Mouse (Mus musculus) 416B (cell line): ENCODE results near the gene Vipas39.
"Not testable (repeated sequence)": the region's sequence is repeated elsewhere in the genome, so short reads cannot be mapped to it uniquely, and the experiment has no call there.

Experiments
- DNase-seq: peaks from one replicate; pipeline ENCODE4 v3.0.0; 2011; ENCODE audit warnings: low read depth

Gene Vipas39

GRCm38 (mm10) chr12:87266108-87266826, at the start of gene Vipas39, which contains the start of gene Ahsa1:
Gene Vipas39, minus strand, starts transcription at chr12:87266256.
Gene Ahsa1, plus strand, starts transcription at chr12:87266479.
- peak; percentile 99 for DNase-seq

DNA sequence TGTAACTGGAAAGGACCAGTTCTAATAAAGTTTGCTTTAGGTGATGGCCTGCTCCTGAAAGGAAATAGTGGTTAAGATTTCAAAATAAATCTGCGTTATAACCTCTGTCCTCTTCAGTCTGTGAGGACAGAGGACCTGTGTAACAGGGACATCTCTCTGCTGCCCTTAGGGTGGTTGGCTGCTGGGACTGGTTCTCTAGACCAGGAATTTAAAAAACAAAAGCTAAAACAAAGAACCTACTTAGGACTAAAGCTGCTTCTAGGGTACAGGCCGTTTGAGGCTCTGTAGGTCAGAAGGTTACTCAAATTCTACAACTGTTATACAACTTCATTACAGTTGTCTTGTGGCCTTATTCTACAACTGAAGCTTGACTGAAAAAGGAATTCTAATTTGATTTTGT, 47.0 kb upstream of the Vipas39 start:
- DNase-seq, result no peak

DNA sequence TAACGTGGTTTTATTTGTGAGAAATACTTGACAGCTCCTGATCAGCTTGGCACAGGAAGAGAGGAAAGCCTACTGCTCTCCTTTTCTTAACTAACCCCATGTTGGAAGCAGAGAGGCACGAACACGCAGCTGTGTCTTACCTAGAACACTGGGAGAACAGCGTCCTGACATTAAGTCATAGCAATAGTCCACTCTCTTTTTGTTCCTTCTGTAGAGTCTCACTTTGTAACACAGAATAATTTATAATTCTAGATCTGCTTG, 40.5 kb upstream of the Vipas39 start:
- not testable (repeated sequence) for DNase-seq

- no peak for DNase-seq
Measured at GRCm38 (mm10) chr12:87305767-87306583, 39.9 kb upstream of the Vipas39 start.

GRCm38 (mm10) chr12:87301189-87301588, 35.1 kb upstream of the Vipas39 start:
- no peak for DNase-seq

GRCm38 (mm10) chr12:87300441-87300690, 34.3 kb upstream of the Vipas39 start:
- no peak for DNase-seq

GRCm38 (mm10) chr12:87299657-87300440, 33.8 kb upstream of the Vipas39 start, which contains the start of gene Ism2:
Gene Ism2, minus strand, starts transcription at chr12:87299705.
- DNase-seq, result no peak

GRCm38 (mm10) chr12:87299037-87299656, 33.1 kb upstream of the Vipas39 start:
- no peak for DNase-seq

DNA sequence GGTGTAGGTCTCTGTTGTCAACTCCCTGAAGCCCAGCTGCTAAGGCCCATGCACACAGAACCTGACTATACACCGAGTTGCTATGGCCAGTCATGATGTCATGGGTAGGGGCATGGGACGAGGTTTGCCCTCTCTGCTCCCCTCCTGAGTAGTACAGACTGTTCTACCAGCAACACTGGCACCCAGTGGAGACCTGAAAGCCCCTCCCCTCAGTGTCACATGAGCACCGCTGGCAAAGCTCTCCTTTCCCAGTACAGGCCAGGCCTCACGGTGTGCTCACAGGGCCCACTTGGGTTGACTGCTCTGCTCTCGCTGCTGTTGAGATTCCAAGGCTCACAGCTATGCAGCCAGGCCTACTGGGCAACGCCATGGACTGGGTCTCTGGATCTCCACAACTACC, 27.9 kb upstream of the Vipas39 start:
- no peak for DNase-seq

DNA sequence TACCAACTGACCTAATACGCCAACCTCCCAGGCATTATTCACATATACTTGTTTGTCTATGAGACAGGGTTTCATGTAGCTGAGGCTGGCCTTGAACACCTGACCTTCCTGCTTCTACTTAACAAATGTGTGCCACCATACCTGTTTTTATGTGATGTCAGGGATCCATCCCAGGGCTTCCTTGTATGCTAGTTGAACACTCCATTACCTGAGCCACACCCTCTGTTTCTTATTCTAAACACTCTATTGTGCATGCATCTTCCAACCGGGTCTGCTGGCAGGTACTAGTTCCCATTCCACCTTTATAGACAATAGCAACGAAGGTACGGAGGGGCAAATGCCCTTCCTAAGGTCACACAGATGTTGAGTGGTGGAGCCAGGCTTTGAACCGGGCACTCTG, 23.0 kb upstream of the Vipas39 start:
- DNase-seq, result no peak

- peak; percentile 37 for DNase-seq
Measured at GRCm38 (mm10) chr12:87284726-87285125, 18.7 kb upstream of the Vipas39 start.

- DNase-seq, result no peak
Measured at GRCm38 (mm10) chr12:87284268-87284667, 18.2 kb upstream of the Vipas39 start.

DNA sequence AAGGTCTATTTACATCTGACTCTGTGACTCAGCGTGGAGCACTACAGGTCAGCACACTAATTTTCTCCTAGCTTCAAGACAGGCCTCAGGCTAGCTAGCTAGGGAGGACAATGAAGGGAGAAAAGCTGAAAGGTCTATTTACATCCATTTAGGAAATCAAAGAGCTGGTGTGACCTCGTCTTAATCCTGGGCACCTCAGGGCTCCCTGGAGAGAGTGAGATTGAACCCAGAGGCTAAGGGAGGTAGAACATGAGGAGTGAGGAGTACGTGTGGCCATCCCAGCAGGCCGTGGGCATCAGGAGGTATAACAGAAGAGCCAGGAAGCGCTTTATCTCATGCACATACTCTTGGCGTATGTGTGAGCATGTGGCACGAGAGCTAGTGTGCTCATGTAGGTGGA, 17.6 kb upstream of the Vipas39 start:
- DNase-seq, result no peak

GRCm38 (mm10) chr12:87282743-87283142, 16.7 kb upstream of the Vipas39 start:
- no peak for DNase-seq

DNA sequence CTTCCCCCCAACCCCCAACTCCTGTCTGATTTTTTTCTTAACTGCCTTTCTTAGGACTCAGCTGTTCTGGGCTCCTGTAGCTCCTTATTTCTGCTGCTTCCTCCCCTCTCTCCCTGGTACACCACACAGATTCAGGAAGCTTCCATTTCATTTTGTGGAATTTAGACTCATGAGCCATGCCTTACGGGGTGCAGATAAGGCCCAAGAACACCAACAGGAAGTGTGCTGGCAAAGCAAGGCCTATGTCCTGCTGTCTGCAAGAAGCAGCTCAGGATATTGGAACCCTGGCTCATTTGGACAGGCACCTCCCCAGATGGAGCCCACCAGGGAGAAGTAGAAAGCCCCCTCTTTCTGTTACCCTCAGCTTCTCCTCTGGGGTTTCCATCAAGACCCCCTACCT, 15.7 kb upstream of the Vipas39 start:
- DNase-seq, result peak; percentile 45

GRCm38 (mm10) chr12:87279879-87280278, 13.8 kb upstream of the Vipas39 start:
- DNase-seq, result no peak

- no peak for DNase-seq
Measured at GRCm38 (mm10) chr12:87279350-87279749, 13.3 kb upstream of the Vipas39 start.

DNA sequence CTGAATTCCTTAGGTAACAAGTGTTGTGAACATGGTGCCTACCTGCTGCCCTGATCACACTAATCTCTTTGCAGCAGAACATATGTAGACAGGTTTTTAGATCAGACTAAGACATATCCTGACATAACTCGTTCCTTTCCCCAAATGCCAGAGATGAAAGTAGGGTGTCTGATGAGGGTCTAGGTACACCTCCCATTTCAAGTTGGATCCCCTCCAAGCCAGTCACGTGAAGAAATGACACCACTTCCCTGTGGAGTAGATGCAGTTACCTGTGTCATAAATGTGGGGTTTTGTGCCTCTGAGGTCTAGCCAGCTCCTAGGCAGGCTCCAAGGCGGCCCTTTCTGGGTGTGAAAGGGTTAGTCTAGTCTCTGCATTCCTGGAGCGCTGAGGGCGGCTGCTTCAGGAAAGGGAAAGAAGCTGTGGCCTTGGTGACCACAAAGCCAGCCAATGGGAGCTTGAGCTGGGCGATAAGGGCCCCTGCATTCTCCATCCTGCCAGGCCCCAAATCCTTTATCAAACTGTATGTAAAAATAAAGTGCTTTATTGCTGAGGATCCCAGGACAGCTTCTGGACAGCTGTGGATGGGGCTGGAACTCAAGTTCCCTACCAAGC, 12.2 kb upstream of the Vipas39 start:
- peak; percentile 71 for DNase-seq

- not testable (repeated sequence) for DNase-seq
Measured at GRCm38 (mm10) chr12:87277251-87277650, 11.2 kb upstream of the Vipas39 start.

DNA sequence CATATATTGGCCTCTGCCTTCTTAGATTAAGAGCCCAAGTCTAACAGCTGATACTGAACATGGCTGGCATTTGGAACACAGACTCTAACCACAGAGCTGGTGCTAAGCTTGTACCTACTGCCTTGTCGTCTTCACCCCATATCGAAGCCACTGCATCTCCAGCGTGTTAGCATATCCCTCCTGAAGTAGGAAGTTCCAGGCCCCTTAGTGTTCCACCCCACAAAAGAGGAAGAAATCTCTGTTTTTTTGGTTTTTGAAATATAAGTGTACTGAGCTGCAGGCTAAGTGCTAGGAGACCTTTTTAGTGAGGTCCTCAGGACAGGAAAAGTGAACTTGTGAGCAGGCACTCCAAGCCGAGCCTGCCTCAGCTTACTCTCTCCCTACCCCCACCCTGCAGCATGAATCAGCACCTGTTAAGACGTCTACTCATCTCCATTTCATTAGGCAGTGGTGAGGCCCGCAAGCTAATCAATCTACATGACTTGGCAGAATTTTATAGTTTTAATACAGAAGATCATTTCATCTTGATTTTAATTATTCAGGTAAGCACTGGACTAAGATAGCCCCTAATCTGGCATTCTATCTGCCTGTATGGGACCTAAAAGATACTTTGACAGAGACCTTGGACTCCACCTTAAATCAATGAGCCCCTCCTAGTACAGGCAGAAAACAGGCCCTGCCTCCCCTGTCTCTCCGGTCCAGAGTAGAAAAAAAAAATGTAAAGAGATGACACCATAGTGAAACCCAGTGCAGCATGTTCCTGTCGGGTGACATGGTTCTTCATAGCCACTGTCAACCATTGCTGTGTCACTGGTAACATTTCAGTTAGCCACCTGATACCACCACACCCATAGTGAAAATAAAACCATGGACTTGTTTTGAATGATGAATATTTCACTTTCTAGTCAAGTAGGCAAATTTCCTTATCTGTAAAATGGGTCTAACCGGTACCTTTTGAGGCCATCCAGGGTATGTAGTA, 9.1 kb upstream of the Vipas39 start:
- DNase-seq, result no peak

DNA sequence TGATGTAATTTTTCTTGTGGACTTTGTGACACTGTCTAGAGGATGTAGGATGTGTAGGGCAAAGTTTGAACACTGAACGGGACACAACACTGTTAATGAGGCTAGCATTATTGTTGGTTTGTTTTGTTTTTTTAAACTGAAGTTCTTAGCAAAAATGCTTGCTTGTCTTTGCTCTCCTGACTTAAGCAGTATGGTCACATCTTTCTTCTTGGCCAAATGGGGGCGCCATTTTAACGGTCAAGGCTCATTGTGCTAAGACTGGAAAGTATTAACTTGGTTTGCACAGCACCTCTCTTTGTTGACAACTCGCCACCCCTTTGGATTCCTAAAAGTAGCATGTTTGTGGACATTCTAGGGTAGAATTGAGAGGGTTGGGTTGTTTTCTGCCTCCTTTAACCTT, 1.6 kb upstream of the Vipas39 start:
- DNase-seq, result peak; percentile 87
